Mouse (Mus musculus) forebrain, embryonic 10.5 days (tissue): ENCODE data around the gene Pml. TPM values are rescaled to one million over a fixed set of nuclear protein-coding genes. Genes with fewer than 3 reads are reported as not detected.

Experiments
- DNase-seq: peaks from one replicate; pipeline ENCODE4 v3.0.0-alpha.2; 2017; ENCODE audit warnings: low spot score; ENCODE audit errors: extremely low spot score
- H3K27ac ChIP-seq: fragments of 300-500 bp; sonication (generic); 2 replicates; pipeline ENCODE4 v1.5.1; 2016; ENCODE audit warnings: mild to moderate bottlenecking
- H3K27me3 ChIP-seq: fragments of 300-500 bp; sonication (generic); 2 replicates; pipeline ENCODE4 v1.6.1; 2016; ENCODE audit warnings: mild to moderate bottlenecking; ENCODE audit not compliant: poor library complexity, severe bottlenecking
- H3K36me3 ChIP-seq: fragments of 300-500 bp; sonication (generic); replicated peaks from 2 replicates; pipeline ENCODE4 v1.6.1; 2016; ENCODE audit warnings: mild to moderate bottlenecking, moderate library complexity
- H3K4me1 ChIP-seq: fragments of 300-500 bp; sonication (generic); 2 replicates; pipeline ENCODE4 v1.6.1; 2016
- H3K4me3 ChIP-seq: fragments of 300-500 bp; sonication (generic); 2 replicates; pipeline ENCODE4 v1.5.1; 2016; ENCODE audit warnings: mild to moderate bottlenecking, moderate library complexity
- H3K9me3 ChIP-seq: fragments of 300-500 bp; sonication (generic); 2 replicates; pipeline ENCODE4 v1.6.1; 2016; ENCODE audit warnings: mild to moderate bottlenecking, moderate library complexity
- WGBS: fragments of 180-500 bp; shearing (Covaris S2); methylation state at CpG from one replicate; pipeline ENCODE4 v1.1.7; 2016; 5-methylcytosine and 5-hydroxymethylcytosine counted together
- microRNA-seq: library from miRNA; unstranded; fragments of <30 nt; microRNA quantifications from one replicate; pipeline ENCODE4, GENCODE M21; 2017
- polyA plus RNA-seq: library from polyadenylated mRNA; unstranded; fragments of >200 nt; fragmentation: Nextera tagmentation; extraction: Ambion mirVana; gene quantifications from 2 replicates; pipeline ENCODE4 v1.2.1, GENCODE M21; 2016

Gene Pml
- polyA plus RNA-seq, 1 experiment from 2014 or later: 14.4 TPM

DNA sequence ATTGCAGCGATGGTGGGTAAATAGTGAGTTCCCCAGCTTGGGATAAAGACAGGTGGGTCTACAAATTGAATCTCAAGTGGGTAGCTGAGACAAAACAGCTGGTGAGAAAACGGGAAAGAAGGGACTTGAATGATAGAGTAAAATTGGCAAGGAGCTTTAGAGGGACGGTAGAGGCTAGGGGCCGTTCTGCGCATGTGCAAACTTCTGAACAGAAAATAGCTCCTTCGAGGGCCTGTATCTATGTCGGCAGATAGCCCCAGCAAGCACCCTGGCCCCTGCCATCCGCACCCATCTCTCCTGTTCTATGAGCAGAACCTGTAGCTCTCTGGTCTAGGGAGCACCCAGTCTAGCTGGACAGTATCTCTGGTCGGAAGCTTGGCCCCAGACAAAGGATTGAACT lies 55.4 kb downstream of the Pml start:
- H3K27me3 ChIP-seq: peaks cover 65% of the 10 kb centered on the region
- WGBS: 68% methylated on average over 9 of the region's 9 CpGs
- H3K9me3 ChIP-seq: no peaks in the 10 kb centered on the region
- DNase-seq: peak; percentile 12
- H3K27ac ChIP-seq: no peak overlapping the region
- no peak overlapping the region for H3K4me3 ChIP-seq
- H3K36me3 ChIP-seq: no peaks in the 10 kb centered on the region
- peaks cover 54% of the 10 kb centered on the region for H3K4me1 ChIP-seq

DNA sequence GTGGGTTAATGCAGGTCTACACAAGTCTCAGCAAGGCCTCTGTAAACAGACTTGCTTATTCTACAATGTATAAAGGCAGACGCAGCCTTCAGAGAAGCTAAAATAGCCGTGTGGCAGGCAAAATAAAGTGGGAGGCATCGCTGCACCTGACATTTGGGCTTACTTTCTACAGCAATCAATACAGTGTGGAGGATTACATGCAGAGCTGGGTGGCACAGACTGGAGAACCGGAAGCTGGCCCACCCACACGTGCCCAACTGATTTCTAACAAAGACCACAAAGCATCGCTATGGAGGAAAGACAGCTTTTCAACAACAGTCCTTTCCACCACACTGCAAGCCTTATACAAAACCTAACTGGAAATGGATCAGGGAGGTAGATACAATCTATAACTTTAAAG lies 65.1 kb downstream of the Pml start:
- DNase-seq: no peak
- Histone ChIP-seq H3K36me3 (no peaks in the 10 kb centered on the region), H3K27ac (no peak overlapping the region), H3K27me3 (no peaks in the 10 kb centered on the region), H3K9me3 (no peaks in the 10 kb centered on the region), H3K4me3 (no peak overlapping the region), H3K4me1 (peaks cover 7% of the 10 kb centered on the region; the same call in 1 of the 2 replicates)
- WGBS: 78% methylated on average over 6 of the region's 6 CpGs

- H3K9me3 ChIP-seq: no peaks in the 10 kb centered on the region
- peaks cover 28% of the 10 kb centered on the region for H3K4me1 ChIP-seq
- H3K27me3 ChIP-seq: no peaks in the 10 kb centered on the region
- no peak for DNase-seq
- 91% methylated on average over 2 of the region's 2 CpGs for WGBS
- no peak overlapping the region for H3K27ac ChIP-seq
- no peak overlapping the region for H3K4me3 ChIP-seq
- H3K36me3 ChIP-seq: no peaks in the 10 kb centered on the region
Measured at GRCm38 (mm10) chr9:58179390-58179789, 70.2 kb downstream of the Pml start.

DNA sequence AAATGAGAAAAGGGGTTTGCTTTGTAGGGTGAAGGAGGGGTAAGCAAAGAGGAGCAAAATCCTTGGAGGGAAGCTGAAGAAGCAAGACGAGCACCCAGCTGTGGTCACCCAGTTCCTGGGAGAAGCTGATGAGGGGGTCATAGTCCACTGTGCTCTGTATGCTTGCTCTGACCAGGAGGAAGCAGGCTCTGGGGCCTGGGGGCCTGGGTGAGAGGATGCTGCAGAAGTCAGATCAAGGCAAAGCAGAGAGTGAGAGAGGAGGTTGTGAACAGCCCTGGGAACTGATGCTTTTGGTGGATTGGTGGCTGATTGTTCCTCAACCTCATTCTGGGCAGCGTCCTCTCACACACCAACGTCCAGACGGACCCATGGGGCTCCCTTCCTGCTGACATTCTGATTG lies 72.4 kb downstream of the Pml start:
- H3K36me3 ChIP-seq: no peaks in the 10 kb centered on the region
- H3K9me3 ChIP-seq: no peaks in the 10 kb centered on the region
- 56% methylated on average over 4 of the region's 4 CpGs for WGBS
- no peaks in the 10 kb centered on the region for H3K27me3 ChIP-seq
- peaks cover 28% of the 10 kb centered on the region for H3K4me1 ChIP-seq
- no peak overlapping the region for H3K27ac ChIP-seq
- H3K4me3 ChIP-seq: no peak overlapping the region
- no peak for DNase-seq

GRCm38 (mm10) chr9:58175745-58176487 lies 73.7 kb downstream of the Pml start:
- DNase-seq: no peak
- peaks cover 28% of the 10 kb centered on the region for H3K4me1 ChIP-seq
- no peak overlapping the region for H3K27ac ChIP-seq
- H3K9me3 ChIP-seq: no peaks in the 10 kb centered on the region
- H3K4me3 ChIP-seq: no peak overlapping the region
- H3K27me3 ChIP-seq: no peaks in the 10 kb centered on the region
- H3K36me3 ChIP-seq: no peaks in the 10 kb centered on the region
- WGBS: 47% methylated on average over 5 of the region's 5 CpGs

- peak overlapping the region; percentile 70 for H3K27ac ChIP-seq
- H3K4me3 ChIP-seq: no peak overlapping the region
- H3K36me3 ChIP-seq: no peaks in the 10 kb centered on the region
- 35% methylated on average over 5 of the region's 5 CpGs for WGBS
- peaks cover 28% of the 10 kb centered on the region for H3K4me1 ChIP-seq
- DNase-seq: no peak
- H3K9me3 ChIP-seq: no peaks in the 10 kb centered on the region
- H3K27me3 ChIP-seq: no peaks in the 10 kb centered on the region
Measured at GRCm38 (mm10) chr9:58174818-58175251, 74.8 kb downstream of the Pml start.

- Histone ChIP-seq H3K4me3 (no peak overlapping the region), H3K4me1 (peaks cover 39% of the 10 kb centered on the region), H3K9me3 (no peaks in the 10 kb centered on the region), H3K27ac (no peak overlapping the region), H3K27me3 (no peaks in the 10 kb centered on the region), H3K36me3 (no peaks in the 10 kb centered on the region)
- WGBS: 72% methylated on average over 2 of the region's 2 CpGs
- DNase-seq: no peak
Measured at GRCm38 (mm10) chr9:58172863-58173262, 76.7 kb downstream of the Pml start.

DNA sequence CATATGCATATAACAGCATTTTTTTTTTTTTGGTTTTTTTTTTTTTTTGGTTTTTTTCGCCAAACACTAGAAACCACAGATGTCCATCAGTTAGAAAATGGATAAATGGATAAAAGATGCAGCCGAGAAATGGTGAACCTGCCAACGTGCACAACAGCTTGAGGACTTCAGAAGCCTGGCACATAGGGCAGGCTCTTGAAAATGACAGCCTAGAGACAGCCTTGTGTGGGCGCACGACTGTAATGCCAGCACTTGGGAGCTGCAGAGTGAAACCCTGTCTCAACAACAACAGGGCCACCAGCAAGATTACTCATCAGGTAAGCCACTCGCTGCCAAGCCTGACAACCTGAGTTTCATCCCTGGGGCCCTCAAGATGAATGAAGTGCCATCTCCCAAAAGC lies 80.2 kb downstream of the Pml start:
- H3K4me1 ChIP-seq: peaks cover 12% of the 10 kb centered on the region
- no peak overlapping the region for H3K27ac ChIP-seq
- no peak overlapping the region for H3K4me3 ChIP-seq
- H3K36me3 ChIP-seq: no peaks in the 10 kb centered on the region
- H3K9me3 ChIP-seq: no peaks in the 10 kb centered on the region
- WGBS: 83% methylated on average over 6 of the region's 6 CpGs
- H3K27me3 ChIP-seq: no peaks in the 10 kb centered on the region
- DNase-seq: no peak

DNA sequence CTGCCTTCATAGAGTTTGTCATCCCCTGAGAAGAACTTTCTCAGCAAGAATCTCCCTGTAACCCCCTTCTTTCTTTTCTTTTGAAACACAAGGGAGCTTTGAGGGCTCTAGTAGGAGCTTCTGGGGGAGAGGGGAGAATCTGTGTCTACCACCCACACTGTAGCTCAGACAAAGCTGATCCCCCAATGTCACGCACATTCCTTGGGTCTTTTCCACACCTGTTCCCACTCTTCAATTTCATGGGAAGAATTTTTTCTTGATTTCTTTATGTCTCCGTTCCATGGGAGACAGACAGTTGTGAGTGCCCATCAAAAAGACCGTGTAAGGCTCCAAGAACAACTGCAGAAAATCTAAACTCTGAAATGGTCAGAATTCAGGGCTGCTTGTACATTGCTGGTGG lies 80.7 kb downstream of the Pml start:
- WGBS: 72% methylated on average over 3 of the region's 3 CpGs
- H3K27me3 ChIP-seq: no peaks in the 10 kb centered on the region
- H3K4me1 ChIP-seq: peaks cover 10% of the 10 kb centered on the region
- no peak overlapping the region for H3K4me3 ChIP-seq
- H3K27ac ChIP-seq: peak overlapping the region; percentile 64
- H3K36me3 ChIP-seq: no peaks in the 10 kb centered on the region
- DNase-seq: no peak
- no peaks in the 10 kb centered on the region for H3K9me3 ChIP-seq

Small RNAs within 50 kb of the gene (microRNA-seq; reads per million reads assigned to microRNA genes)
- gene Mir6385: not detected

Other genes with a start within 250 kb of the Pml start
- gene Cyp11a1, start 243.4 kb downstream of the Pml start, polyA plus RNA-seq: not detected in 2 replicates
- gene Stra6, start 186.0 kb downstream of the Pml start, polyA plus RNA-seq: 33.0 and 37.1 TPM in 2 replicates
- gene Ccdc33, start 131.0 kb downstream of the Pml start, polyA plus RNA-seq: 0.36 and 0.90 TPM in 2 replicates
- gene Islr, start 45.5 kb downstream of the Pml start, polyA plus RNA-seq: 4.0 and 4.6 TPM in 2 replicates
- 2.2 and 3.6 TPM in 2 replicates for gene Islr2, start 45.5 kb downstream of the Pml start, polyA plus RNA-seq
- gene Stoml1, start 3.4 kb upstream of the Pml start, polyA plus RNA-seq: 24.8 and 28.8 TPM in 2 replicates
- 7.1 and 7.2 TPM in 2 replicates for gene Loxl1, start 63.4 kb upstream of the Pml start, polyA plus RNA-seq
- not detected in 2 replicates for gene Tbc1d21, start 120.7 kb upstream of the Pml start, polyA plus RNA-seq
- gene Insyn1, start 238.8 kb upstream of the Pml start, polyA plus RNA-seq: 0.66 TPM in 2 replicates